Mouse (Mus musculus) liver, adult 2 months (tissue): ENCODE data around the gene Drd4.

Experiments
- CTCF ChIP-seq: fragments of 200-500 bp; IDR thresholded peaks from 2 replicates; pipeline ENCODE4 v1.5.1; 2011; ENCODE audit warnings: low read depth, low read length, control low read depth
- POLR2A ChIP-seq: fragments of 200-500 bp; IDR thresholded peaks from 2 replicates; pipeline ENCODE4 v1.6.1; 2011; ENCODE audit warnings: low read length, control low read depth; ENCODE audit not compliant: insufficient read depth; ENCODE audit errors: extremely low read depth

DNA sequence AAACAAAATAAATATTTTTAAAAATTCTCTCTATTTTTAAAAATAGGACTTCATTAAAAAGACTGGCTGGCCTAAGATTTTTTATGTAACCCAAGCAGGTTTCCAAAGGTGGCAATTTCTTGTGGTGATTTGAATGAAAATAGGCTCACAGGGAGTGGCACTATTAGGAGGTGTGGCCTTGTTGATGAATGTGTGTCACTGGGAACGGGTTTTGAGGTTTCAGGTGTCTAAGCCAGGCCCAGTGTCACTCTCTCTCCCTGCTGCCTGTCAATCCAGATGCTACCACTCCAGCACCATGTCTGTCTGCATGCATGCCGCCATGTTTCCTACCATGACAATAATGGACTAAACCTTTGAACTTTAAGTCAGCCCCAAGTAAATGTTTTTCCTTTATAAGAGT, 27.6 kb downstream of the Drd4 start:
- TF ChIP-seq CTCF = no peak
- no peak for TF ChIP-seq POLR2A
